Mouse (Mus musculus): Measurements from ENCODE around the gene 4930578G10Rik. TPM values are rescaled to one million over a fixed set of nuclear protein-coding genes. Genes with fewer than 3 reads are reported as not detected.

4930578G10Rik gene
- total RNA-seq, 2 experiments from 2014 or later = 0.51 TPM; not detected in 1

Other genes with a start within 250 kb of the 4930578G10Rik start
- not detected for gene Fam205a2, start 207.4 kb upstream of the 4930578G10Rik start, total RNA-seq (2021)
- gene Gm10591, start 123.3 kb upstream of the 4930578G10Rik start, total RNA-seq (2021) = not detected
- 10 to 100 TPM; 15.0 to 15.3 TPM for gene Gm2564, start 105.8 kb upstream of the 4930578G10Rik start, total RNA-seq (2021)
- 1 to 10 TPM in 1 of 2 experiments, not detected in 1; 4.3 TPM for gene Ccl27b, start 80.3 kb upstream of the 4930578G10Rik start, total RNA-seq (2021)
- gene Il11ra2, start 73.7 kb upstream of the 4930578G10Rik start, total RNA-seq (2021) = not detected
- 1 to 10 TPM; 4.8 to 5.2 TPM for gene Ccl19, start 21.0 kb downstream of the 4930578G10Rik start, total RNA-seq (2021)
- 10 to 100 TPM; 43.1 to 45.7 TPM for gene Ccl21a, start 38.4 kb downstream of the 4930578G10Rik start, total RNA-seq (2021)
- not detected for gene Fam205a1, start 118.3 kb downstream of the 4930578G10Rik start, total RNA-seq (2021)
- not detected for gene Gm12394, start 121.2 kb downstream of the 4930578G10Rik start, total RNA-seq (2021)
- not detected for gene Fam205c, start 138.7 kb downstream of the 4930578G10Rik start, total RNA-seq (2021)
- gene Phf24, start 181.1 kb downstream of the 4930578G10Rik start, total RNA-seq (2021) = 1 to 10 TPM; 2.4 to 6.3 TPM
- gene Dnajb5, start 214.3 kb downstream of the 4930578G10Rik start, total RNA-seq (2021) = 10 to 100 TPM; 19.4 to 20.4 TPM
- not detected for gene 1700022I11Rik, start 234.1 kb downstream of the 4930578G10Rik start, total RNA-seq (2021)

All from adrenal gland, postnatal 10 days (tissue).